10 mouse cellular contexts compared by ENCODE assay signal in the genomic region with DNA sequence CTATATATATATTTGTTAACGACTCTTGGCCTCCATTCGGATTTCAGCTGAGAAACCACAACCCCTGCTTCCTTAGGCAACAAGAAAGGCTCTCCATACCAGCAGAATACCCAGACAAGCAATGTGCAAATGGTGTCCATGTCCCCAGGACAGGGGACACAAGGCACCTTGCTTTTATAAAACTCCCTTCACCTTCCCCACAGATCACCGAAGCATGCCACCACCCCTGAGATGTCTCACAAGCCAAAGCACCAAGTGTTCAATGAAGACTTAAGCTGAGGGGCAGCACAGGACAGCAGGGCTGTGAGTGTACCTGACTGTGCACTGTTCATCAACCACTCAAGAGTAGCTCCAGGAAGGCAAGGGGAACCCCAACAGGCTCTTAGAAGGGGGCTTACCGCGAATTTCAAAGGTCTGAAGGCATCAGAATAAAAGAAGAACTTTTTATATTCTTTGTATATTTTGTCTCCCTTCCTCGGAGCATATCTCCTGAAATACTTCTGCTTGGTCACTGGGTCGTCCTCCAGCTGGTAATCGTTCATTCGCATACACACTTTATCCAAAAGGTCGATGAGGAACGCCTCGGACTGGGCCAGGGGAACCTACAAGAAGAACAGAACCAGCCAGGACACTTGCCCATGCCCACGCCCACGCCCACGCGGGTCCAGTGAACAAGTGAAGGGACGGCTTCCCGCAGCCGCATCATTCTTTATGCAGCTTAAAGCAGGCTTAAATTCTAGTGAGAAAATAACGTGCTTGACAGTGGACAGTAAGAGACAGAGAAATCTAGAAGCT. TPM values are rescaled to one million over a fixed set of nuclear protein-coding genes. Genes with fewer than 3 reads are reported as not detected.
DNase-seq lines count a peak whose midpoint lies in the region; ATAC-seq lines count a peak whose summit lies in the region.
"Had no signal": no experiment of that assay in that cellular context is flagged by ENCODE, and none has a peak within 500 bp of the region (broad histone marks: within the 10 kb centered on the region; RNA-seq: fewer than 3 reads in every experiment).

No protein-coding gene starts in this region.

- H3K27me3 ChIP-seq in hindbrain, embryonic 15.5 days = peaks cover 54% of the 10 kb centered on the region

- H3K4me3 ChIP-seq in hindbrain, embryonic 15.5 days = peak overlapping the region; percentile 46

- H3K9me3 ChIP-seq in hindbrain, embryonic 15.5 days = no peaks in the 10 kb centered on the region

- intact Hi-C loops in heart, postnatal 14 days (cut with DNase I) = no loop called here

- peak overlapping the region; percentile 66 for H3K27ac ChIP-seq in hindbrain, embryonic 15.5 days (replicated peaks)

- H3K9ac ChIP-seq in hindbrain, embryonic 15.5 days = peak overlapping the region; percentile 45

- 12% methylated on average over 20 of the region's 20 CpGs for WGBS in hindbrain, embryonic 15.5 days

- H3K4me2 ChIP-seq in hindbrain, embryonic 15.5 days = peak overlapping the region; percentile 75

- peak; percentile 71 for DNase-seq in heart, adult 11 months
- no peak for DNase-seq in heart, adult 8-10 months (ENCODE audit: low spot score)
- peak; percentile 60 for DNase-seq in cerebellum, adult 9-11 months
- peak; percentile 46 for DNase-seq in neural tube, embryonic 10.5 days (ENCODE audit: extremely low spot score, low spot score)
- no peak for DNase-seq in retina, postnatal 1 day
- no peak for DNase-seq in adrenal gland, adult (ENCODE audit: inconsistent age in 2 of 2, low spot score in 1 of 2)
- no peak for DNase-seq in heart, postnatal 14 days

- peaks cover 19% of the 10 kb centered on the region for H3K4me1 ChIP-seq in hindbrain, embryonic 15.5 days (replicated peaks)

- ATAC-seq in hindbrain, embryonic 15.5 days (ENCODE audit: low FRiP score, low read depth) = no peak

- no peaks in the 10 kb centered on the region for H3K36me3 ChIP-seq in hindbrain, embryonic 15.5 days

RNA-seq across cellular contexts. Expression of a gene that starts 36.7 kb away (rescaled TPM):
- not detected for total RNA-seq in heart, adult 8-10 months (2022)
- 37.0 and 66.2 TPM in 2 replicates for polyA plus RNA-seq in hindbrain, embryonic 15.5 days (2015; fragmentation: Nextera tagmentation; extraction: Ambion mirVana)
- total RNA-seq in heart, postnatal 14 days (2021) = not detected

RNA-seq across cellular contexts. Expression of a gene that starts 43.4 kb away (rescaled TPM):
- total RNA-seq in heart, adult 8-10 months (2022) = under 1 TPM in 1 of 4 experiments, not detected in 3; 0.09 TPM
- polyA plus RNA-seq in hindbrain, embryonic 15.5 days (2015; fragmentation: Nextera tagmentation; extraction: Ambion mirVana) = 0.60 and 1.3 TPM in 2 replicates
- total RNA-seq in heart, postnatal 14 days (2021) = not detected
- polyA plus RNA-seq: gonadal fat pad, adult 2 months; liver, embryonic 11.5 days had no signal

Comparison
In these comparisons a context has a peak if more than half of its experiments do, and no peak if none do; other contexts are left out.
1. DNase-seq: peak in heart, adult 11 months (single experiment), cerebellum, adult 9-11 months (single experiment) and neural tube, embryonic 10.5 days (single experiment); none in heart, adult 8-10 months (single experiment), retina, postnatal 1 day (single experiment), adrenal gland, adult (0 of 2) and heart, postnatal 14 days (0 of 2).